Comparison of ENCODE assay signal across 13 mouse cellular contexts in the genomic region with DNA sequence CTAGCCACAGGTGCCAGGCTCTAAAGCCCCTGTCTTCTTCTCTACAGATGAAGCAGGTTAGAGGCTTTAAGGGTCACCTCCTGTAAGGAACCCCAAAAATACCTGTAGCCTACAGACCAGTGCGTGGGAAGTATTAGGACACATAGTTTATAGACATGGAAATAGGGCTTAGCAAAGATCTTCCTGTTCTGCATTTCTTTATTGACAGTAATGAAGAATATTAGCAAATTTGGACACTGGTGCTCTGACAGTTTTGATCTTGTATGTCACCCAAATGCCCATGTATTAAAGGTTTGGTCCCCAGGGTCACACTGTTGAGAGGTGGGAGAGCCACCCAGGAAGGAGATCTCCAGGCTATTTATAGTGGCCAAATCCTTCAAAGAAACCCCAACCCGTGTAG. TPM values are rescaled to one million over a fixed set of nuclear protein-coding genes. Genes with fewer than 3 reads are reported as not detected.
DNase-seq lines count a peak whose midpoint lies in the region; ATAC-seq and TF ChIP-seq lines count a peak whose summit lies in the region.
"Had no signal": no experiment of that assay in that cellular context is flagged by ENCODE, and none has a peak within 500 bp of the region (broad histone marks: within the 10 kb centered on the region; RNA-seq: fewer than 3 reads in every experiment).

No protein-coding gene starts in this region.

- intact Hi-C loops in gastrocnemius, adult 2 months (cut with DNase I), result loop anchor here (5.0 kb wide), 1 partner anchor 34 kb away; no protein-coding TSS in a partner anchor

- H3K4me2 ChIP-seq in limb, embryonic 14.5 days (replicated peaks; ENCODE audit: low read depth, low read length, severe bottlenecking), result no peak overlapping the region
- H3K4me2 ChIP-seq: forebrain, embryonic 13.5 days; hindbrain, embryonic 15.5 days had no signal

- no peaks in the 10 kb centered on the region for H3K27me3 ChIP-seq in megakaryocyte, embryonic 14.5 days (replicated peaks)
- H3K27me3 ChIP-seq in limb, embryonic 14.5 days (ENCODE audit: control insufficient read depth, insufficient read depth, low read length), result no peaks in the 10 kb centered on the region
- H3K27me3 ChIP-seq: forebrain, embryonic 13.5 days; hindbrain, embryonic 15.5 days had no signal

- H3K4me3 ChIP-seq in gastrocnemius, adult 2 months, result 0 out of 2 replicates have a peak overlapping the region, but pooled peaks have one; percentile 18
- H3K4me3 ChIP-seq in megakaryocyte, embryonic 14.5 days (replicated peaks), result peak overlapping the region; percentile 53
- no peak overlapping the region for H3K4me3 ChIP-seq in limb, embryonic 14.5 days (replicated peaks; ENCODE audit: low read length)
- H3K4me3 ChIP-seq: forebrain, embryonic 13.5 days; heart, embryonic 10.5 days; hindbrain, embryonic 10.5 days; hindbrain, embryonic 15.5 days had no signal

- peak overlapping the region; percentile 81 for H3K27ac ChIP-seq in gastrocnemius, adult 2 months
- H3K27ac ChIP-seq in limb, embryonic 14.5 days (replicated peaks; ENCODE audit: low read depth, low read length), result peak overlapping the region; percentile 72; the same call in 1 of the 2 replicates
- H3K27ac ChIP-seq: forebrain, embryonic 13.5 days; heart, embryonic 10.5 days; hindbrain, embryonic 10.5 days; hindbrain, embryonic 15.5 days had no signal

- H3K4me1 ChIP-seq in megakaryocyte, embryonic 14.5 days, result peaks cover 49% of the 10 kb centered on the region
- H3K4me1 ChIP-seq in limb, embryonic 14.5 days (ENCODE audit: control insufficient read depth, insufficient read depth, low read length), result peaks cover 20% of the 10 kb centered on the region
- H3K4me1 ChIP-seq: heart, embryonic 10.5 days; hindbrain, embryonic 15.5 days had no signal

- ATAC-seq in megakaryocyte, adult 5-6 weeks (ENCODE audit: poor library complexity, severe bottlenecking), result no peak
- no peak for ATAC-seq in limb, embryonic 14.5 days (ENCODE audit: low FRiP score, low read depth)
- ATAC-seq in monocyte, adult 5-6 weeks (replicated peaks; ENCODE audit: insufficient number of reproducible peaks, low FRiP score, low TSS enrichment, poor library complexity, severe bottlenecking), result no peak
- ATAC-seq: forebrain, embryonic 13.5 days; intestine, embryonic 16.5 days had no signal

- no peak for TF ChIP-seq CTCF in gastrocnemius, adult 2 months (IDR thresholded peaks at IDR 0.05)

- no peak for TF ChIP-seq POLR2A in limb, embryonic 14.5 days (IDR thresholded peaks at IDR 0.05; ENCODE audit: borderline replicate concordance, extremely low read depth, insufficient read depth, insufficient read length)

- no peak for DNase-seq in gastrocnemius, adult 2 months
- no peak for DNase-seq in gastrocnemius, postnatal 10 days
- DNase-seq in limb, embryonic 14.5 days (ENCODE audit: low spot score), result no peak
- DNase-seq in adipocyte (ENCODE audit: low spot score), result no peak

- 79% methylated on average over 2 of the region's 2 CpGs for WGBS in limb, embryonic 14.5 days

- H3K36me3 ChIP-seq in megakaryocyte, embryonic 14.5 days (replicated peaks; ENCODE audit: low read length), result peaks cover 2% of the 10 kb centered on the region
- no peaks in the 10 kb centered on the region for H3K36me3 ChIP-seq in limb, embryonic 14.5 days (ENCODE audit: control insufficient read depth, insufficient read depth, low read length)
- H3K36me3 ChIP-seq: heart, embryonic 10.5 days; hindbrain, embryonic 10.5 days; hindbrain, embryonic 15.5 days had no signal

- no peaks in the 10 kb centered on the region for H3K9me3 ChIP-seq in megakaryocyte, embryonic 14.5 days
- H3K9me3 ChIP-seq in limb, embryonic 14.5 days (ENCODE audit: control insufficient read depth, low read length), result no peaks in the 10 kb centered on the region
- H3K9me3 ChIP-seq: forebrain, embryonic 13.5 days; heart, embryonic 10.5 days; hindbrain, embryonic 10.5 days; hindbrain, embryonic 15.5 days had no signal

- no peak overlapping the region for H3K9ac ChIP-seq in limb, embryonic 14.5 days (ENCODE audit: low read depth, low read length, severe bottlenecking)
- H3K9ac ChIP-seq: forebrain, embryonic 13.5 days; forebrain, postnatal 0 days; hindbrain, embryonic 15.5 days had no signal

RNA-seq across cellular contexts. Expression of gene Borcs5, which starts 57.2 kb away (rescaled TPM):
- 10 to 100 TPM; 15.1 to 17.1 TPM for total RNA-seq in gastrocnemius, adult 2 months (2021)
- total RNA-seq in gastrocnemius, postnatal 10 days (2021), result 10 to 100 TPM; 10.3 to 12.1 TPM
- polyA plus RNA-seq in megakaryocyte, embryonic 14.5 days (2012; ENCODE audit: insufficient read depth, low replicate concordance), result 15.7 and 33.1 TPM in 2 replicates
- 13.9 and 15.3 TPM in 2 replicates for total RNA-seq in megakaryocyte, adult 5-6 weeks (2015)
- total RNA-seq in megakaryocyte, adult 5-6 weeks (2017), result 11.6 and 15.5 TPM in 2 replicates
- 11.4 and 14.0 TPM in 2 replicates for polyA plus RNA-seq in limb, embryonic 14.5 days (2012; rRNA removed)
- polyA plus RNA-seq in limb, embryonic 14.5 days (2014; fragmentation: Nextera tagmentation; extraction: Ambion mirVana), result 18.0 and 20.5 TPM in 2 replicates
- total RNA-seq in monocyte, adult 5-6 weeks (2017), result 6.4 to 10.1 TPM (median 10.1 TPM) in 3 replicates
